Mouse (Mus musculus): ENCODE data around the gene Med27. TPM values are rescaled to one million over a fixed set of nuclear protein-coding genes. Genes with fewer than 3 reads are reported as not detected.

Med27 gene
- 41.9 TPM for total RNA-seq (2023)

GRCm38 (mm10) chr2:29346629-29347271 is at the start of gene Med27:
Gene Med27, plus strand, starts transcription at chr2:29346819.

Other genes with a start within 250 kb of the Med27 start
- 109 TPM for gene Setx, start 222.6 kb upstream of the Med27 start, total RNA-seq (2023)
- gene Ntng2, start 93.8 kb upstream of the Med27 start, total RNA-seq (2023): 6.5 TPM